Mouse (Mus musculus): ENCODE data around the gene Fscn1.

The Fscn1 gene

GRCm38 (mm10) chr5:142936336-142936719, 23.8 kb upstream of the Fscn1 start:
- DNase-seq, result peak; percentile 89

DNA sequence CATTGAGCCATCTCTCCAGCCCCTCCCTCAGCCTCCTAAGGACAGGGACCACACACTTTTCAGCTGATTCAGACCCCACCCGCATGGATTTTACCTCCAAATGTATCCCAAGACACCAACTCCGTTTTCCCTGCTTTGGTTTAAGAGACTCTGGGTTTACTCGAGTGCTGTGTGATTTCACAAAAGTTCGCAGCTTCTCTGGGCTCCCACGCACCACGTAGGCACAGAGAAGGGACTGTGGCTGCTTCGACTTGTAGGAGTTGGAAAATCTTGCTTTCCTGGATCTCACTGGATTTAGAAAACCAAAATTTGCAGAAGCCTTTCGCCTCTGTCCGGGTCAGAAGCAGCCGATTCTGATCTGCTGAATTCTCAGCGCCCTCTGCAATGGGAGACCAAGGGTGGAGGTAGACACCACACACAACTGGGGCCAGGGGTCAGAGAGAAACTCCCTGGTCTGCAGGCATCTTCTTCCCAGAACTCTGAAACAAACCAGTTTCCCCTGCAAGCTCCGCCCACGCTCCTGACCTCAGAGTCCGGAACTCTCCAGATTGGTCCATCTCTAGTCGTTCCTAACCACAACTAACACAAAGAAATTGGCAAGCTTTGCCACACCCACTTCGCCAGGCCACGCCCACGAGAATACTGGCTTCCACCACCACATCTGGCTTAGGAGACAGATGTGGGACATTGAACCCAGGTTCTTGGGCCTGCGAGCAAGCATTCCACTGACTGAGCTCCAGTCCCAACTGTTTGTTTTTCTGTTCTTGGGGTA, 22.0 kb upstream of the Fscn1 start:
- peak; percentile 85 for DNase-seq

DNA sequence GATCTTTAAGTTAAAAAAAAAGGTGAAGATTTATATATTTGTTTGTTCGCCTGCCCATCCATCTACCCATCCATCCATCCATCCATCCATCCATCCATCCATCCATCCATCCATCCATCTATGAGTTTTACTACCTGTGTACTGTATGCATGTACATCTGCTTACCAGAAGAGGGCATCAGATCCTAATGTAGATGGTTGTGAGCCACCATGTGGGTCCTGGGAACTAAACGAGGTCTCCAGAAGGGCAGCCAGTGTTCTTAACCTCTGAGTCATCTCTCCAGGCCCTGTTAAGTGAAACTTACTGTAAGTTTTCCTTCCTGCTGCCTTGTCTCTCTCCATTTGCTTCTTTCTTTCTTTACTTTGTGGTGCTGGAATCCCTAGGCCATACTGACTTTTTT, 19.8 kb upstream of the Fscn1 start:
- no peak for DNase-seq

GRCm38 (mm10) chr5:142944979-142945682, 15.0 kb upstream of the Fscn1 start:
- DNase-seq, result no peak

DNA sequence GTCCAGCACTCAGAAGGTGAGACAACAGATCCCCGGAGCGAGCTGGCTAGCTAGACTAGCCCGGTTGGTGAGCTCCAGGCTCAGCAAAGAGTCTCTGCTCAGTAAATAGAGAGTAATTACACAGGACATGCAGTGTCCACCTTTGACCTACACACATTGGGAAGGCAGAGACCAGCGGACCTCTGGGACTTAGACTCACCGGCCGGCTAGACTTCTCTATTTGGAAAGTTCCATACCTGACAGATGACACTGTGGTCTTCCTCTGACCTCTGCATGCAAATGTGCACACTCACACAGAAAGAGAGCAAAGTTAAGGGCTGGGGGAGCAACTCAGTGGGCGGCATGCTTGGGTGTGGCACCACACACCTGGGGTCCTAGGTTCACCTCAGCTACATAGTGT, 12.7 kb upstream of the Fscn1 start:
- no peak for DNase-seq

DNA sequence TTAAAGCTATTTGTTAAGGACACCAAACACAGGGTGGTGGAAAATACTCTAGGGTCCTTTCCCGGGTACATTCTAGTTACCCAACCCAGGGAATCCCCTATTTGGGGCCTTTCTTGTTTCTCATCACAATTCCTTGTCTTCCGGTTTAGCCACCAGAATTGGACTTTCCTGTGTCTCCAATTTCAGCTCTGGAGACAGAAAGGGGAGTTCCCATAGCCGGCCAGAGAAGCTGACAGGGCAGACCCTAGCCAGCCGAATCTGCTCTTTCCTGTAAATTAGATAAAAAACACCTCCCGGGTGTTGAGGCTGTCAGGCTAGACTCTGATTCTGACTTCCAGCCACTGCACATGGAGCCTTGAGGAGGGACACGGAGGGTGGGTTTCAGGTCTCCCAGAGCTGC, 10.6 kb upstream of the Fscn1 start:
- no peak for DNase-seq

GRCm38 (mm10) chr5:142950405-142950804, 9.7 kb upstream of the Fscn1 start:
- no peak for DNase-seq

DNA sequence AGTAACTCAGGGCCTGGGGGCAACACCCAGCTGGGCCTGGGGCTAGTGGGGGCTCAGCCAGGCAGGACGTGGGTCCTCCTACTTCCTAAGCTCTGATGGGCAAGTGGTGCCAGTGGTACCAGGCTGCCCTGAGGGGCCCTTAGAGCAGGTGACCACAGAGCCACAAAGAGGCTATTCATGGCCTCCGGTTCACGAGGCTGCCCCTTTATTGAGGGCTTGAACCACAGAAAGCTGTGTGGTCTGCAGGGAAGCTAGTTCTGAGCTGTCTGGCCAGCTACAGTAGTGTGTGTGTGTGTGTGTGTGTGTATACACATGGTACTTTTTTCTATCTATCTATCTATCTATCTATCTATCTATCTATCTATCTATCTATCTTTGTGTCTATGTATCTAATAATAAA, 6.5 kb upstream of the Fscn1 start:
- DNase-seq, result no peak

- no peak for DNase-seq
These were observed 3.0 kb upstream of the Fscn1 start for GRCm38 (mm10) chr5:142956956-142957703.

DNA sequence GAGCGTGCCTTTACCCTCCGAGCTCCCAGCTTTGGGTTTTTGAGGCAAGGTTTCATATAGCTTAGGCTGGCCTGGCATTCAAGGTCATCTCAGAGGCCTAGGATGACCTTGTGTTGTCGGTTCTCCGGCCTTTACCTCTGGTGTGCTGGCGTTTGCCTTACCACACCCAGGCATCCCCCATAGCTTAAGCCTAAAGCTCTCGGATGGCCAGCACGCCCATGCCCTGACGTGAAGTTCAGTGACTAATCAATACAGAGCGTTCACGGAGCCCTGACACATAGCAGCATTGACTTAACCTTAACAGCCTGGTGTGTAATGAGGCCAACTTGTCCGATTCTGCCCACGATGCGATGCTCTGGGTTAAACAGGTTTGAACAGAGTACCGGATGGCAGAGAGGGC, 1.7 kb upstream of the Fscn1 start:
- DNase-seq, result no peak

- DNase-seq, result no peak
These were observed 987 bp upstream of the Fscn1 start for GRCm38 (mm10) chr5:142959156-142959555.

GRCm38 (mm10) chr5:142960775-142961271, 680 bp downstream of the Fscn1 start:
- DNase-seq, result no peak

DNA sequence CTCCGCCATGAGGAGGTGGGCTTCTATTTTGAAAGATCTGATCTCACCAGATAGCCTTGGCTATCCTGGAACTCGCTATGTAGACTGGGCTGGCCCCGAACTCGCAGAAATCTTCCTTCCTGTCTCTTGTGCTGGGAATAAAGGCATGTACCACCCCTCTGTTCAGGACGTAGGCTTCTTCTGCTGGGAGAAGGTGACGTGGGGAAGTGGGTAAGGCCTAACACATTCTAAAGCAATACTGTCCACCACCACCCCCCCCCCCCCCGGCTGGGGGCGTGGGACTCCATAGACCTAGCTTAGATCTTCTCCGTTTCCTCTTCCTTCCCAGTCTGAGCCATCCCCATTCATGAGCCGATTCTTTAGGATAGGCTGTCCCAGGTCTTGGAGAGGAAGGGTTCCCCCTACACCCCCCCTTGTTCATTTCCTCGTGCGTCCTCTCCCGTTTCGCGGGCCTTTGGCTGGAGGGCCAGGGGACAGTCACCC, 1.3 kb downstream of the Fscn1 start:
- DNase-seq, result peak; percentile 43

GRCm38 (mm10) chr5:142961881-142962443, 1.8 kb downstream of the Fscn1 start:
- DNase-seq, result peak; percentile 73

DNA sequence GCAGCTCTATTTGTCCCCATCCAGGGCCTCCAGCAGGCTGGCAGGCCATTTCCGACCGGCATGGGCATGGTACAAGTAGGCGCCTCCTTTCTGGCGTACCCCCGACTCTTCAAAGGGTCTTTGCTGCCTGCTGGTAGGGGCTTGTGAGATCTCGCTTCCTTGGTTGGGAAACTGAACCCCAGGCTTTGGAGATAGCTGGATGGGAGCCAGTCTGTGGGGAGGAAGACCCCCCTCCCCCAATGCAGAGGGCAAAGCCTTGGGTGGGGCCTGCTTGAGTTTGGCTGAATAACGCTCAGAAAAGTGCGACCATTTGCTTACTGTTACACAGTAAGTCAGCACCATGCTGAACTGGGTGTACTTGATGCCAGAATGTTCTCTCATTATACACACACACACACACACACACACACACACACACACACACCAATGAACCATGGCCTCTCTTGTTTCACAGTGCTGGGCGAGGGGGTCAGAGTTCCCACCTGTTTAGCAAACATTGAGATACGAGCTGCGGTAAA, 2.4 kb downstream of the Fscn1 start:
- peak; percentile 24 for DNase-seq

DNA sequence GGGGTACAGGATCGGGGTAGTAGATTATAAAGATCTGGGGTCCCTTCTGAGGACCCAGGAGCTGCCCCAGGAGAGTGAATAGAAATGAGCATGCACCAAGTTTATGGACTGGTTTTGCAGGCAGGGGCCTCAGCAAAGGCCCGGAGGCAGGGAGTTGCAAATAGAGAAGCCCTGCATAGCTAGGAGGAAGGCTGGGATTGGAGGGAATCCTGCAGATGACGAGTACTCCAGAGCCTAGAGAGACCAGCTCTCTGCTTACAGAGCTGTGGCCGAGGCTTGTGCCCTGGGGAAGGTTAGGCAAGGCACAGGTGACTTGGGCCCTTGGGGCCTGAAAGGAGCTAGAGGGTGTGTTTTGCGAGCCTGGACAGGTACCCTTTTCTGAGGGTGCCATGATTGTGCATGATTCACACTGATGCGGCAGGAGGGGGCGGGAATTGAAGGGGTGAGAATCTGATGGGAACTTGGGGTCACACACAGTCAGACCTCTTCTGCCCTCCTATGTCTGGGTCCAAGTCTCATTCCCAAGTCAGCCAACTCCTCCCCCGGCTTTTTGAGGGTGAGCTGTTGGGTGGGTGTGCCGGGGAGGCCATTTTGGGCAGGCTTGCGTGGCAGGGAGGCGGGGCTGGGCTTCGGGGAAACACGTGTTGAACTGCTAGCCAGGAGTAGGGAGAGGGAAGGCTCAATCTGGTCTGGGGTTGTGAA, 3.0 kb downstream of the Fscn1 start:
- peak; percentile 57 for DNase-seq

DNA sequence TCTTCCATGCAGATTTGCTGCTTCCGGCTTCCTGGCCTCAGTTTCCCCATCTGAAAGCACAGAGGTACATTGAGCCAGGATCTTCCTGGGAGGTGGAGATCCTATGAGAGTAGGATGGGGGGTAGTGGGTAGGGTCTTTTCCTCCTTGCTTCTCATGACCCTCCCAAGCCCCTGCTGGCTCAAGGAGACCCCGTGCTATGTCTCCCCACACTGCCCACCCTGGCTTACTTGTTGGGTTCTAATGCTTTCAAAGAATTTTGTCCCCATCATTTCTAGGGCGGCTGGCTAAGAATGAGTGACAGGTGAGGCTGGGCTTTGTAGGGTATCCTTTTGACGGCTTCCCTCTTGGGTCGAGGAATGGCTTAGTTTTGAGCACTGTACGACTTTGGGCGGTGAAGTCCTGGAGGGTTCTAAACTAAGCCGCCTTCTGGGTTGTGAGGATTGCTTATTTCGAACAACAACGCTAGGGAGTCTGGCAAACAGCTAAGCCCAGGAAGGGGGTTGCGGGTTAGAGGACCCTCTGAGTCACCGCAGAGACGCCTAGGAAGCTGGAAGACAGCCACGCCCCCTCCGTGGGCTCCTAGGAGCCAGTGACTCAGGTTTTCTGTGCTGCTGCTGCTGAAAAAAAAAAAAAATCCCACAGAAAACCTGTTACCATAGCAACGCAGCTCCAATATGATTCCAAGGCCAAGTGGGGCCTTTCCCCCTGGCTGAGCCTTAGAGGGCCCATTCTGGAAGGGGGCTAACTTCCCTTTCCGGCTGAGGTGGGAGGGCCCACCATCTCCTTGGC, 3.8 kb downstream of the Fscn1 start:
- DNase-seq, result no peak

GRCm38 (mm10) chr5:142964650-142965049, 4.5 kb downstream of the Fscn1 start:
- DNase-seq, result no peak

- DNase-seq, result no peak
These were observed 8.3 kb downstream of the Fscn1 start for GRCm38 (mm10) chr5:142968411-142968810.

DNA sequence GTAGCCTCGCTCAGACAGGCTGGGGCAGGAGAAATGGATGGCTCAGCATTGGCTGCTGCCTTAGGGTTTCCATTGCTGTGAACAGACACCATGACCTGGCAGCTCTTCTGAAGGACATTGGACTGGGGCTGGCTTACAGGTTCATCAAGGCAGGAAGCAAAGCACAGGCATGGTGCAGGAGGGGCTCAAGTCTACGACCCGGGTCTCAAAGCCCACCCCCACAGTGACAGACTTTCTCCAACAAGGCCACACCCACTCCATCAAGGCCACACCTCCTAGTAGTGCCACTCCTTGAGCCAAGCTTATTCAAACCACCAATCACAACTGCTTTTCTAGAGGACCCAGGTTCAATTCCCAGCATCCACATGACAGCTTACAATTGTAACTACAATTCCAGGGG, 13.8 kb downstream of the Fscn1 start:
- DNase-seq, result no peak

DNA sequence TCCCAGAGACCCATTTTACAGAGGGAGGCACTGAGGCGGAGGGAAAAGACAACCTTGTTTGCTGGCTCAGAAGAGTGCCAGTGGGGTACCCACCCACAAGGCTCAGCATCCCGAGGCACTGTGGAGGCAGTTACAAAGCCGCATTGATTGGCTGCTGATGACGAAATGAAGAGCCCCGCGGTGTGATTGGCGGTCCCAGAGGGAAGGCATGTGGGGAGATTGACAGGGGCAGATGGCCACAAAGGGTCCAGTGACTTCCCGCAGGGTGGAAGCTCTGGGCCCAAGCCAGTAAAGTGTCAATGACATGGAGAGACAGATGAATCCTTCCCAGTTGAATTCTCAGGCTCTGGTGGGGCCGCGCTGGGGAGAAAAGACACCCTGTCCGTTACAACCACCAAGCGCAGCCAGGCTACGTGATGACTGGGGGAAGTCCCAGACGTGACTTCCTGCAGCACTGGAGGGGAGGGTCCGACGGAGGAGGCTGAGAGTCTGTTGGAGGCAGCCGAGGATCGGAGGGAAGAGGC, 14.5 kb downstream of the Fscn1 start:
- DNase-seq, result peak; percentile 28
